Mouse (Mus musculus): Measurements from ENCODE around the gene Eps15l1.

The Eps15l1 gene

DNA sequence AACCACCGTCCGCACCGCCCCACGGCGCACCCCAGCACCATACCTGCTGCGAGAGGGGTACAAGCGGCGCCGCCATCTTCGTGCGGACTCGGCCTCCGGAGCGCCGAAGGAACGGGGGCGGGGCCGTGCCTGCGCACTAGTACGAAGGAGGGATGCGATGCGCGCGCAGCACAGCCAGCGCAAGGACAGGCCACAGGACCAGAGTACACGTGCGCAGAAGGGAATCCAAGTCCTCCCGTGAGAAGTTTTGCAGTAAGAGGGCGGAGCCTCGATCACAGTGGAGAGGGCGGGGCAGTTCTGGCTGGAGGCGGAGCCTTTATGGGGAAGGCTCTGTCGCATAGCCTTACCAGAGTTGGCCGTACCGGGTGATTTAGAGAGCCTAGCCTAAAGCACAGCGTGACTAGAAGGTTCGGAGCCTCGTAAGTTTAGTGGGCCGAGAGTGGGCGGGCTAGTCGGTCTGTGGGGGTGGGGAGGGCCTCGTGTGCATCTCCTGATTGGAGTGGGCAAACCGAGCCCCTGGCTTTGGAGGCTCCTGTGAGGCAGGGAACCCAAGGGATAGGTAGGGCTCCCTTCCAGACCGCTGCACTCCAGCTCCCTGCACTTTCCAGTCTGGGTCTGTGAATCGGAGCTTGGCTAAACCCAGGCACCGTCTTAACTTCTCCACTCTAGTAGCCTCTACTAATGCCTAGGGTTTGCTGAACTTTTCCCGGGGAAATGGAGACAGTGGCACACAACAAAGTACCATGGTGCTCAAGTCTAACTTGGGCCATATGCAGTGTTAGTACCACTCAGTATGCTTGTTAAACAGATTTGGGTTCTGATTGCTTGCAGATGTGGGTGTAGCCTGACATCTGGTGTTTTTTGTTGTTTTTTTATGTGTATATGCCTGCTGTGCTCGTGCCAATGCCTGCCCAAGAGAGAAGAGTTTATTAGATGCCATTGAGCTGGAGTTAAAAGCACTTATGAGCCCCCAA, at the start of gene Eps15l1:
Eps15l1 (minus strand) TSS at position 99 of the 974 bp plus-strand sequence.
- peak; percentile 99 for DNase-seq

DNA sequence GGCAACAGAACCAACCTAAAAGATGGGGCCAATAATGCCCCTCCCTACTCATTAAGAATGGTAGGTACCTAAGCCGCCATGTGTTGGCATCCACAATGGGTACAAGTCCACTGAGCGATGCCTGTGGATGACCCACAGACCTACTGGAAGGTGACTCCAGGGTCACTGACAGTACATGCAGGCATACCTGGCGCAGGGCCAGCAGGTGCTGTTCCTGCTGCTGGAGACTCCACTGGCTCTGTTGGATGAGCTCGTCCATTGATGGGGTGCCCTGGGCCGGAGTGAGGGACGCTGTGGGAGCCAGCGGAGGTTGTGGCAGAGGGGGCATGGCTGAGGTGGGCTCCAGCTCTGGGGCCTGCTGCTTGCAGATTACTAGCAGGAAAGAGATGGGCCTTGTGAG, 49.4 kb upstream of the Eps15l1 start:
- no peak for DNase-seq

DNA sequence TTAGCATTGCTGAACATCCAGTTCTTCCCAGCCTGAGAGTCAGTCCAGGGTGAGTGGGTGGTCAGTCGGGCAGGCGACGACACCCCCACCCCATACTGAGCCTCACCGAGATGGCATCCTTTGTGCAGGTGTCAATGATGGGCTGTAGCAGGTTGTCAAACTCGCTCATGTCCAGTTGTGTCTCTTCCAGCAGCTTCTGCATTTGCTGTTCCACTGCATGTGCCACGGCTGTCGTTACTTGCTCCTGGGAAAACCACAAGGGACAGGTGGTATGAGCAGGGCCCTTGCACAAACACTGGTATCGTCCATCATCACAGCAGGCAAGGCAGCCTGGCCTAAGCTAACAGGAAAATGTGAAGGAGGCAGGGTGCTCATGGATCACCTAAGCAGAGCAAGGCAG, 48.7 kb upstream of the Eps15l1 start:
- no peak for DNase-seq

DNA sequence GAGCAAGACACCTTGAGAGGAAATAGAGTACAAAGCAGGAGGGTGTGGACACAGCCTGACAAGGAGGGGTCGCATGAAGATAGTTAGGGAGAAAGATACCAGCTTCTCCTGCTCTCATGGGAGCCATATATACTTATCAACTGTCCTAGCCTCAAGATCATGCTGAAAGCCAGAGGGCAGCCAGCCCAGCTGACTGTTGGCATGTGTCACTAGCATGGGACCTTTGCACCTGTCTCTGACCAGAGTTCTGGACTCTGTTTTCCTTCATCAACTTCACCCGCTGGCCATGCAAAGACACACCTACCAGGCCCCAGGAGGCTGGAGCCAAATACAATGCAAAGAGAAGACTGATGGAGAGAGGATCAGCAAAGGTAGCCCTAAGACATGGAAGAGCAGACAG, 48.0 kb upstream of the Eps15l1 start:
- DNase-seq, result peak; percentile 46

DNA sequence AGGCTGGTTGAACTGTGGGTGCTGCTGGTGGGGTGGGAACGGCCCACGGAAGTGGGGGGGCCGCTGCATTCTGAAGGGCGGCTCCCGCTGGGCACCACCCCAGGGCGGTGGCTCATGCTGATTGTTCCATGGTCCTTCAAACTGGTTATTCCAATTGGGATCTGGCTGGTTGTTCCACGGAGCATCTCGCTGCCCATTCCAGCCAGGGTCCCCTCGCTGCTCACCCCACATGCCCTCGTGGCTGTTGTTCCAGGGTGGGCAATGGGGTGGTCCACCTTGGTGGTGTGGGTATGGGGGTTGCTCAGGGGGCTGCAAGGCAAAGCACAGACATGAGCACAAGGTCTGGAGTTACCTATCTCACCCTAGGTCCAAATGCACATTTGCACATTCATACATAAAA, 43.0 kb upstream of the Eps15l1 start:
- no peak for DNase-seq

DNA sequence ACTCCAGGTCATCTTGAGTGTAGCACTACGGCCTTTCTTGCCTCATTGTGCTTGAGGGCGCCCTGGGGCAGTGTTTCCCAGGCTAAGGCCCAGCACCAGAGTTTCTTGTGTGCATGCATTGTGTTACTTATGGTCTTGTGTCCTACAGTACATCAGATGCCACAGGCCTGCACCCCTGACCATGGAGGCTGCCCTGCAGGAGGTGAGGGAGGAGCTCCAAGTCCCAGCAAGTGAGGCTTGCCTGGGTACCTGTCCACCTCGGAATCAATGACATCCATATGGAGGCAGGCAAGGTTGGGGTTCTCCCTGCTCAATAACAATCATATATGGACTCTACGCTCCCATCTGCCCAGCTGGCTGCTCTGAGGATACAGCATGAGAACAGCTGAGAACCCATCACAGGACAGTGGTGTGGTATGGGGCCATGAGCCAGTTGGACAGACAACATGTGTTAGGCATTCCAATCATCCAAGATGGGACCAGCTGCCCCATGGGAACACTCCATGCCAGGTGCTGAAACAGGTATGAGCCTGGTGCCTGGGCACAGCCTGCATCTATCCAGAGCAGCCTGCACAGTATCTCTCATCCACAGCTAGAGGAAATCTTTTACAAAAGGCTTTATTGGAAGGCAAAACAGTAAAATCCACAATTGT, 38.7 kb upstream of the Eps15l1 start:
- DNase-seq, result no peak

DNA sequence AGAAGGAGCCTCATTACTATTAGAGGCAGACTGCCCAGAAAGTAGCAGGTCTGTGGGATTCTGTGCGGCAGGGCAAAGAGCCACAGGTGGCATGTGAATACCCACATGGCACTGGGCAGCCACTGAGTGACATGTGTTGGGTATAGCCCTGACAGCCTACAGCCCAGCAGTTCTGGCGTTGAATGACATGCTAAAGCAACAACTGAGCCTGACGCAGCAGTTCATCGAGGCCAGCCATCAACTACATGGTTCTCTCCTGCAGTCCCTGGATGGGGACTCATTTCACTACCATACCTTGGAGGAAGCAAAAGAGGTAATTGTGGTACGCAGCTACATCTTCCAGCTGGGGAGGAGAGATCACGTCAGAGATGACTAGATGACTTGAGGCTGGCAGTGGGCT, 37.2 kb upstream of the Eps15l1 start:
- DNase-seq, result no peak

DNA sequence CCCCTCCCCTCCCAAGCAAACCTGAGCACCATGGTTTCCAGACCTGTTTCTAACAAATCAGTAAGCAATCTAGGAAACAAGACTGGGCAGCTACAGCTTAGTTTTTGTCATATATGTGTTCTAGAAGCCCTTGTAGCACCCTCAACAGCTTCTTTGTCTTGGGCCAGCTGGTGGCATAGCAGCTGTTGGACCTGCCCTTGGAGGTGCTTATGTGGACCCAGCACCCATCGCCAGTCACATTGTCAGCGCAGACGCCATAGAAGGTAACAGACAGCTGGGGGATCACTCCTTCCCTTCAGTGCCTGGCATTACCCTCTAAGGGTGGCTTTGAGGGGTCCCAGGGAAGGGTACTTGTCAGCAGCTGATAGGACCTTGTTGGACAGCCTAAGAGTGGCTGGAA, 36.5 kb upstream of the Eps15l1 start:
- no peak for DNase-seq

DNA sequence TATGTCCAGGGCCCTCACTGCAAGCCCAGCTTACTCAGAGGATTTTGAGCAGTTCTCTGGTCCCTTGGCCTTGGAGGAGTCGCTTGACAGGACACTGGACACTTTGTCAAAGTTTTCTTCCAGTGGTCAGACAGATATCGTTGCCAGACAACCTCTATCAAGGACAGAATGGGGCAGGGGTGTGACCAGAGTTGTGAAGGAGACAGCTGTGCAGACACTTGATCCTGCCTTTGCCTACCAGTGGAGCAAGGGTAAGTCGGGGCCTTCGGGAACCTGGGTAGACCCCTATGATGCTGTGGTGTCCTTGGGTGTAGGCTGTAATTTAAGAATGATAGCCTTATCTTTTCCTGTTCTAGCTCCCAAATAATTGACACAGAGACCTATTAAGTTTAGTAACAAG, 34.1 kb upstream of the Eps15l1 start:
- DNase-seq, result no peak

DNA sequence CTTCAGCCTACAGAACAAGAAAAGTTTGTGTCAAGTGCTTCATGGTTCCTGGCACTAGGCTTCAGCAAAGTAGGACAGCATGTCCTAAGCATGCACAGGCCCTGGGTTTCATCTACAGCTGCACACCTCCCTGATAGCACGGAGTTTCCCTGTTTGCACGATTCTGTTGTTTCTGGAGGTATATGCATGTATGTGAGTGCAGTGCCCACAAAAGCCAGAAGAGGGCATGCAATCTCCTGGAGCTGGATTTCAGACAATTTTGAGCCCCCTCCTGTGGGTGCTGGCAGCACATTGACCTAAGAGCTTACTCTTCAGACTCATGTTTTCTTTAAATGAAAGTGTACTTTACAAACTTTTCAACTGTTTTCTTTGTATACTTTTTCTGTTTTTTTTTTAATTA, 32.6 kb upstream of the Eps15l1 start:
- DNase-seq, result no peak

DNA sequence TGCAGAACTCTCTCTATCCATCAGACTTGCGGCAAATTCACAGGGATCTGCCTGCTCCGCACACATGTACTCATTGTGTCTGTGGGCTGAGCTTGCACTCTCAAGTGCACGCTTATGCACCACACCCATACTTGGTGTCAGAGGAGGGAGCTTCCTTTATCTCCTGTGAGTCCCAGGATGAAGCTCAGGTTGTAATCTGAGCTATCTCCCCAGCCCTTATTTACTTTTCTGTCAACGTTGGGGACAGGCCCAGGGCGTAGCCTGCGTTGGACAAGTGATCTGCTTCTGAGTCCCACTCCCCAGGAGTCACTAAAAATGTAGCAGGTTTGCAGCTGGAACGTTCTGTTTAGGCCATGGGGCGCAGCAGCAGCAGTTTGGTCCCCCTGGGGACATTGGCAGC, 30.3 kb upstream of the Eps15l1 start:
- DNase-seq, result no peak

DNA sequence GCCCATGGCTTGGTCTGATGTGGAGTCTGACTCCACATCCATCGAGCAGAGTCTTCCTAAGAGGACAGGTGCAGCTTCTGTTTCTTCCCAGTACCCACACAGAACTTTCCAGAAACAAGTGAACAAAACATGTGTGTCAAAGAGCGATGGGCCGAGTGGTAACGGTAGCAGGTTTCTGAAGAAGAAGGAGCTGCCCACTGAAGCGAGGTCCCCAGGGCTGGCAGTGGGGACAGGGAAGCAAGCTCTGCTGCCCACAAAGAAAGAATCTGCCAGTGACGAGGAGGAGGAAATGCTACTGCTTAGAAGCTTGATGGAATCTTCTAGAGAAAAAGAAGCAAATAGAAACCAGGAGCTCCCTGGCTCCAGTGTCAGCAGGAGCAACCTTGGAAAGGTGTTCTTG, 23.8 kb upstream of the Eps15l1 start:
- DNase-seq, result no peak

DNA sequence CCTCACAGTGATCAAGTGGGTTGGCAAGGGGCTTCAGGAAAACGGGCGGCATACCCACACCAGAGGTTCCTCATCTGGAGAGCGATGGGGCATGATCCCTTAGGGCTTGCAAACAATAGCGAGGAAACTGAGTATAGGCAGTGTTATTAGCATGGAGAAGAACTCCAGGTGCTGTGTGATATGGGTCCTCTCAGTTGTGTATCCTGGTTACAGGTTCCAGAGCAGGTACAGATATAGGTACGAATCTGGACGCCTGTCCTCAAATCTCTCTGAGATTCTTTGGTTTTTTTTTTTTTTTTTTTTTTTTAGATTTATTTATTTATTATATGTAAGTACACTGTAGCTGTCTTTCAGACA, 22.7 kb upstream of the Eps15l1 start:
- DNase-seq, result no peak

DNA sequence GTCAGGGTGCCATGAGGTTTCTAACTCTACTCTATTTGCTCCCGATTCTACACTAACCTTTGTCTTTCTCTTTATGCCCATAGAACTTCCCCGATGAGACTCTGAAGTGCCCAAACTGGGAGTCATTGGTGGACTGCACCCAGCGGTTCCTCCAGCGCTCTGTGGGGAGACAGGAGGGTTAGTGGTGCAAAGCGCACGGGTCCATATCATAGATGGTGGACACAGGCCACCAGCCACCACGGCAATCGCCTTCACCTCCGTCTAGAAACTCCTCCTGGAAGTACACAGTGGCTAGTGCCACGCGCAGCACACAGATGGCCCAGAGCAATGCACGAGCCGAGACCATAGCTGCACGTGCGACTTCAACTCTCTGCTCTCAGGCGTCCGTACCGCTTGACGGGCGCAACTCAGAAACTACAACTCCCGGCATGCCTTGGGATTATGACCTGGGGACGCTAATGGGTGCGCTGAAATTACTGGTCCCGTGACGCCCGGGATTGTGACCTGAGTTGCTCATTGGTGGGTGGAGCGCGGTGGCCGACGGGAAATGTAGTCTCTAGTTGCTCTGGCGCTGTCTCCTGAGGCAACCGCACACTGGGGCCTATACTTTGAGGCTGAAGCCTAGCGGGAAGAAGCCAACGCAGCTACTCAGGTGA, 22.2 kb upstream of the Eps15l1 start, which contains the start of the genes Calr3 and 1700030K09Rik:
Calr3 (minus strand) TSS at position 533 of the 656 bp plus-strand sequence.
1700030K09Rik (plus strand) TSS at position 543 of the 656 bp plus-strand sequence.
- DNase-seq, result peak; percentile 98

DNA sequence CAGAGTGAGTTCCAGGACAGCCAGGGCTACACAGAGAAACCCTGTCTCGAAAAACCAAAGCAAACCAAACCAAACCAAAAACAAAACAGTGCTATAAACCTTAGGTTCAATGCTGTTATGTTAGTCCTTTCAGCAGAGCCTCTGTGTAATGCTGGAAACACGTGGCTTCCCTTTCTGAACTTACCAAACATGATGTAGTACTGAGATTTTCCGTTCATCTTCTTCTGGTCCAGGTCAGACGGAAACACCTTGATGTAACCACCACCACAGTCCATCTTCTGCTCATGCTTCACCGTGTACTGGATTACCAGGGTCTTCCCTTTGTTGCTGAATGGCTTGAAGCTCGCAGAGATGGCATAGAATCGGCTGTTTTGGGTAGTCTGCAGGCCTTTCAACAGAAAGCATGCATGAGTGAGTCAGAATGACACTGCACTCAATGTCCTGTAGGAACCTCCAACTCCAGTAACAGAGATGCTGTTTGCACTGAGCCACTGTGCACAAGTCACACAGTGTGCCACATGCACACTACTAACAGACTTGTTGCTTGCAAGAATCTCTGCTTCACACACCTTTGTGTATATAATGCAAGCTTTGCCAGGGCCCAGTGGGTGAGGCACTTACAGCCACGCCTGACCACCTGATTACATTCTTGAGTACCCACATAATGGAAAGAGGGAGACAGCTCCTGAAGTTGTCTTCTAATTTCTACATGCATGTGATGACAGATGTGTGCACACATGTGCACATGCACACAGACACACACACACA, 17.2 kb upstream of the Eps15l1 start:
- no peak for DNase-seq

DNA sequence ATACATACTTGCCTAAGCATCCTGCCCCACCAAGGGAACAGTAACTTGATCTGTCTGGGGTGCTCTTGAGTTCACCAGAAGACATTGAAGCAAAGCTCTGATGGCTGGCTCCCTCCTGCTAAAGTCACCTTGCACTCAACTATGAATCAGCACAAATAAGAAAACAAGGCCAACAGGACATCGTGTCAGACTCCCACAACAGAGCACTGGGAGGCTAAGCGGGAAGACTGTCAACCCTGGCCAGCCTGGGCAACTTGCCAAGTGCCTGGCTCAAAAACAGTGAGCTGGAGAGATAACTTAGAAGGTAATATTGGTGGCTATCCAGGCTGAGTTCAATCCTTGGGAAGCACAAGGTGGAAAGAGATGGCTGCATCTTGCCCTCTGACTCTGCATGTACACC, 13.7 kb upstream of the Eps15l1 start:
- DNase-seq, result peak; percentile 68

DNA sequence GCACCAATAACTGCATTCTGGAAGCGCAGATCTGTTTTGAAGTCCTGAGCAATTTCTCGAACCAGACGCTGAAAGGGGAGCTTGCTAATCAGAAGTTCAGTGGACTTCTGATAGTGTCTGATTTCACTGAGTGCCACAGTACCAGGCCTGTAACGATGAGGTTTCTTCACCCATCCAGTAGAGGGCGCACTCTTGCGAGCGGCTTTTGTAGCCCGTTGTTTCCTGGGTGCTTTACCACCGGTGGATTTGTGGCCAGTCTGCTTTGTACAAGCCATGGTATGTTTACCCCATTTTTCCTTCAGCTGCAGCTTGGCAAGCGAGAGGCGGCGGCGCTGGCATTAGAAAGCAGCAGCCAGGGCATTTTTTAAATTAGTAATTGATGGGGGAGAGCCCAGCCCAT, 8.4 kb upstream of the Eps15l1 start:
- no peak for DNase-seq

DNA sequence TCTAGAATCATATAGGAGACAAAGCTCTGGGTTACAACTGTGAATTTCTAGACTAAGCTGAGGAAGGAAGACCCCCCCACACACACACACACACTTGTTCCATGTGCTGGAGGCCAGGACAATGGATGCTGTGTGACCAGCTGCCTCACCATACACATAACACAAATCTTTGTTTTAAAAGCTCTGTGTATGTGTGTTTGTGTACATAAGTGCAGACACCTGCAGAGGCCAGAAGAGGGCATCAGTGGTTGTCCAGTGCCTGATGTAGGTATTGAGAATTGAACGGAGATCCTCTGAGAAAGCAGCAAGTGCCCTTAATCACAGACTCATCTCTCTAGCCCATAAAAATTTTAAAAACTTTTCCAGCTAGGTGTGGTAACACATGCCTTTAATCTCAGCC, 1.7 kb upstream of the Eps15l1 start:
- no peak for DNase-seq

DNA sequence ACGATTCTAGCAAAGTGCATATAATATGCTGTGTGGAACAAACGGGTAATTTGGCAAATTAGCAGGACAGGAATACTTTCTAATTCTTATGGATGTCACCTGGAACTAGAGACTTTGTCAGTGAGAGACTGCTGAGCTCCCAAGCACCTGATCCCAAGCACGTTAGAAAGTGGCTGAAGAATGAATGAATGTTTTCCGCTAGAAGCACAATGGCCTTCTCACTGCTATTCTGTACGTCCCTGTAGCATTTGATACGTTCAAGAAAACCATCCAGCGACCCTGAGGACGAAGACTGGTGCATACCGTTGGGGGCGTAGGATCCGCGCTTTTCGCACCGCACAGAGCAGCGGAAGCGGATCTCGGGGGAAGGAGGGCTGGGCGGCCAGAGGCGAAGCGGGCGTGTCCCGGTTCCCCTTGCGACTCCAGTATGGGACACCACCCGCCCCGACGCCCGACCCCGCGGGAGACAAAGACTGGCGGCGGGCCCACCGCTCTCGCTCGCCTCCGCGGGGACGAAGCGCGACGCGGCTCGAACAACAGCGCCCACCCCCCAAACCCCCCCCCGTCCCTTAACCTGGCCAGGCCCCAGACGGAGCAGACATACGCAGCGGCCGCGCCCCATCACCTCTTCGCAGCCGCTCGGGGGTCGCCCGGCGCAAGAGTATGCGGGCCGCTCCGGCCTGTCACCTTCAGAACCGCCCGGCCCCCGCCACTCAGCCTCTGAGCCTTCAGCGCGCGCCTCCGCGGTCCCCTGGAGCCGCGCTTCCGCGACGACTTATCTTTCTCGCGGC, 494 bp downstream of the Eps15l1 start:
- peak; percentile 34 for DNase-seq

DNA sequence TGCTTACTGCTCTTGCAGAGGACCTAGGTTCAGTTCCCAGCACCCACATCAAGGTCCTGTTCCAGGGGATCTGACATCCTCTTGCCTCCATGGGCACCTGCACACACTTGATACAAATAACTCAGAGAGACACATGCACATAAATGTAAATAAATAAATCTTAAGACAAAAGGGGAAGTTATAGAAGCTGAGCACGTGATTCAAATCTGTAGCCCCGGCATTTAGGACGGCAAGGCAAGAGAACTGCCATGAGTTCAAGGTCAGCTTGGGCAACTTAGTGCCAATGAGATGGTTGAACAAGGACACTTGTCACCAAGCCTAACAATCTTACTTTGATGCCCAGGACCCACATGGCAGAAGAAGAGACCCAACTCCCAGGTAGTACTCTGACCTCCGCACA, 3.2 kb downstream of the Eps15l1 start:
- DNase-seq, result no peak

DNA sequence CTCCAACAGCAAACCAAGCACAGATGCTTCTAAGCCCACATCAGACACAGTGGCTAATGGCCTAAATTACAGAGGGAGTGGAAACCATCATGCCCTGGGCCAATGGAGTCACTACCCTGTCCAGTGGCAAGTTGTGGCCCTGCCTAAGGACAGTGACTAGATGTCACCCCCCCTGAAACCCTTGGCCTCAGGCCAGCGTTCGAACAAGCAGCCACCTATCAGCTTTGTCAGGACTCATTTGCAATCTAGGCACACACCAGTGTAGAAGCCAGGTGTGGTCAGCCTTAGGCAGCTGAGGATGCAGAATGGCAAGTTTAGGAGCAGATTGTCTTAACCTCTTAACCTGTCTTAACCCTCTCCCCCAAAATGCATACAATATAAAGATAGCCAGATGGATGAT, 6.0 kb downstream of the Eps15l1 start:
- no peak for DNase-seq

DNA sequence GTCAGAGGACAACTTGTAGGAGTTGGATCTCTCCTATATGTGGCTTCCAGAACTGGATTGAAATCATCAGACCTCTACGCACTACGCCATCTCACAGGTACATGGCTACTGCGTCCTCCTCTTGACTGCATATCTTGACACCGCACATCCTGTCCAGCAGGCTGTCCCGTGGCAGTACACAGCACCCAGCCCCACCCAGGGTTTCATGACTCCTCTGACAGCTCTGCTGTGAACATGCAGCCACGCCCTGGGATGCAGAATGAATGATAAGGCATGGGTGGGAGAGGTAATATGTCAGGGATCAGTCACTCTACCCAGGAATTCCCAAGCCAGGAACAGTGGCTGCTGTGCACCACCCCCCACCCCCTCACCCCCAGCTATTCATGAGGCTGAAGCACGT, 7.4 kb downstream of the Eps15l1 start:
- DNase-seq, result no peak

All from kidney, adult 18-20 months (tissue).